Mouse (Mus musculus): Measurements from ENCODE around the gene Kif2a. TPM values are rescaled to one million over a fixed set of nuclear protein-coding genes. Genes with fewer than 3 reads are reported as not detected.

Kif2a gene
- polyA plus RNA-seq, 1 experiment from 2014 or later = 57.4 TPM

DNA sequence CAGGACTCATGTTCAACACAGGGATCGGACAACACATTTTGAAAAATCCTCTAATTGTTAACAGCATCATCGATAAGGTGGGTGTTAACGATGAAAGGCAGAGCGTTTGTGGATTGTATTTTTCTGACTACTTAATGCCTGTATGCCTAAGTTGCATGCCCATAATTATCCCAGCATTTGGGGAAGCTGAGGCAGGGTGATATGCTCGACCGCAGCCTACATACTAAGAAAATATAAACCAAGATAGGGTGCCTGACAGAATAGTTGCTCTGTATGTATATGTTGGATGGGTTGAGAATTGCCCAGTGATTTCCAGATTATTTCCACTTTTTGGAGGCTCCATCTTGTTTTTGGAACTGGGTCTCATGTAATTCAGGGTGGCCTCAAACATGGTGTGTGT lies 74.3 kb downstream of the Kif2a start:
- WGBS = 4% methylated on average over 6 of the region's 6 CpGs

DNA sequence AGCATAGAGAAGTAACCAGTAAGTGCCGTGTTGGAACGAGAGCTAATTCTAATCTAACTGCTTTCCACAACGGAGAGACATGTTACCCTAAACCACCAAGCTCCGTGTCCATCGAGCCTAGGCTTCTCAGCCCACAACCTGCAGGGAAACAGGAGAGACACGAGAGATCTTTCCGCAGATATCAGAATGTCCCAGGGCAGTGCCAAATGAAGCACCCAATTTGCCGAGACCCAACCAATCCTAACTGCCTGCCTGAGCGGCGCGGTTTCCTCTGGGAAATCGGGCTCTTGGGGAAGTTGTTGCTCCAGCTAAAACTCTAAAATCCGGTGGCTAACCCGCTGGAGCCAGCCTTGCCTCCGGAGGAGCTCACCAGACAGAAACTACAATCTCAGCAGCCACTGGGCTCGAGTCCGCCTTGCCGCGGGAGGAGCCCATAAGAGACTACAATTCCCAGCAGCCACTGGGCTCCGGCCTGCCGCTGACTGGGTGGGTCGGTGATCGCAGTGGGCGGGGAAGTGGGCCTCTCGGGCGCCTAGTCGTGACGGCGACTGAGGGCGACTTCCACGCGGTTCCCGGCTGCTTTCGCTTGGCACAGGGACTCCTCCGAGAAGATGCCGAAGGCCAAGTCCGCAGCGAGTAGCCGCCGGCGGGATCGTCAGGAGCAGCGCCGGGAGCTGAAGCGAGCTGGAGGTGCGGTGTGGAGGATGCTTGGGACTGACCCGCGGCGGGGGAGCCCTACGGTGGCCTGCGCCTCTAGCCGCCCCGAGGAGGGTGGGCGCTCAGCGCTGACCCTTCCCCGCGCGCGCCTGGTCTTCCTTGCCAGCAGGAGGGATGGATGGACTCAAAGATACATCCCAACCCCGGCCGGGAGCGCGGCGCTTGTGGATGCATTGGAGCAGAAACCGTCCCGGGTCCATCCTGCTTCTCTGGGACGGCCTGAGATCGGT lies 75.1 kb downstream of the Kif2a start, which contains the start of gene Dimt1:
Dimt1 (plus strand) TSS at position 534 of the 947 bp plus-strand sequence.
- H3K4me1 ChIP-seq (ENCODE audit: control insufficient read depth, insufficient read depth, low read length) = peaks cover 15% of the 10 kb centered on the region
- no peaks in the 10 kb centered on the region for H3K9me3 ChIP-seq (ENCODE audit: control insufficient read depth, low read length)
- WGBS = under 1% methylated on average over 66 of the region's 68 CpGs
- H3K9ac ChIP-seq (replicated peaks; ENCODE audit: low read depth, low read length) = peak within 1 kb of the TSS; percentile 77
- 0 out of 2 replicates have a peak, but pooled peaks cover 5% of the 10 kb centered on the region for H3K36me3 ChIP-seq (ENCODE audit: control insufficient read depth, insufficient read depth, low read length)
- ATAC-seq (ENCODE audit: low read depth) = peak; percentile 99
- H3K27ac ChIP-seq (ENCODE audit: low read depth, low read length) = peak within 1 kb of the TSS; percentile 82; the same call in 1 of the 2 replicates
- no peaks in the 10 kb centered on the region for H3K27me3 ChIP-seq (ENCODE audit: control insufficient read depth, insufficient read depth, low read length)
- peak within 1 kb of the TSS; percentile 74 for H3K4me3 ChIP-seq (ENCODE audit: low read depth, low read length)
- peak within 1 kb of the TSS; percentile 69 for H3K4me2 ChIP-seq (ENCODE audit: low read depth, low read length)

More for the DNA sequence above, 74.3 kb downstream of the Kif2a start:
- Histone ChIP-seq H3K9ac (replicated peaks; ENCODE audit: low read depth, low read length) (peak overlapping the region; percentile 77), H3K27ac (ENCODE audit: low read depth, low read length) (no peak overlapping the region), H3K4me3 (ENCODE audit: low read depth, low read length) (peak overlapping the region; percentile 74), H3K4me2 (ENCODE audit: low read depth, low read length) (peak overlapping the region; percentile 69), H3K27me3 (ENCODE audit: control insufficient read depth, insufficient read depth, low read length) (no peaks in the 10 kb centered on the region), H3K9me3 (ENCODE audit: control insufficient read depth, low read length) (no peaks in the 10 kb centered on the region), H3K36me3 (ENCODE audit: control insufficient read depth, insufficient read depth, low read length) (peaks cover 5% of the 10 kb centered on the region; the same call in 1 of the 2 replicates), H3K4me1 (ENCODE audit: control insufficient read depth, insufficient read depth, low read length) (peaks cover 15% of the 10 kb centered on the region)
- no peak for ATAC-seq (ENCODE audit: low read depth)

DNA sequence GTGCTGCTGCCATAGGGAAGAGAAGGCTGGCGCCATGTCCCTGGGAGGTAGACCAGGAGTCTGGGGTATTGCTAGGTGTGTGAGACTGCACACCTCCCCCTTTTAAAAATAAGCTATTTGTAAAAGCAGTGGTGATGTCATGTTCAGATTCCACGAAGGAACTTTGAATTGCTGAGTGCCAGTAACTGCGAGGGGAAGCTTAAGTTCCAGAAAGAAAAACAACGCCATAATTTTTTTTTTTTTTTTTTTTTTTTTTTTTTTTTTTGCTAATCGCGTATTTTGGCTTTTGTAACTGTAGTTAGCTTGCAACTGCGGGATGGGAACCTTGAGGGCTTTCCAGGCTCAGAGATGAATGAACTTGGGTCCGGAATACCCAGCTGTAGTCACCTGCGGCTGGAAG lies 76.4 kb downstream of the Kif2a start:
- Histone ChIP-seq H3K4me1 (ENCODE audit: control insufficient read depth, insufficient read depth, low read length) (peaks cover 15% of the 10 kb centered on the region), H3K27ac (ENCODE audit: low read depth, low read length) (no peak overlapping the region), H3K4me2 (ENCODE audit: low read depth, low read length) (no peak overlapping the region), H3K9me3 (ENCODE audit: control insufficient read depth, low read length) (no peaks in the 10 kb centered on the region), H3K9ac (replicated peaks; ENCODE audit: low read depth, low read length) (no peak overlapping the region), H3K4me3 (ENCODE audit: low read depth, low read length) (no peak overlapping the region), H3K36me3 (ENCODE audit: control insufficient read depth, insufficient read depth, low read length) (0 out of 2 replicates have a peak, but pooled peaks cover 1% of the 10 kb centered on the region), H3K27me3 (ENCODE audit: control insufficient read depth, insufficient read depth, low read length) (no peaks in the 10 kb centered on the region)
- WGBS = 88% methylated on average over 9 of the region's 9 CpGs
- ATAC-seq (ENCODE audit: low read depth) = no peak

DNA sequence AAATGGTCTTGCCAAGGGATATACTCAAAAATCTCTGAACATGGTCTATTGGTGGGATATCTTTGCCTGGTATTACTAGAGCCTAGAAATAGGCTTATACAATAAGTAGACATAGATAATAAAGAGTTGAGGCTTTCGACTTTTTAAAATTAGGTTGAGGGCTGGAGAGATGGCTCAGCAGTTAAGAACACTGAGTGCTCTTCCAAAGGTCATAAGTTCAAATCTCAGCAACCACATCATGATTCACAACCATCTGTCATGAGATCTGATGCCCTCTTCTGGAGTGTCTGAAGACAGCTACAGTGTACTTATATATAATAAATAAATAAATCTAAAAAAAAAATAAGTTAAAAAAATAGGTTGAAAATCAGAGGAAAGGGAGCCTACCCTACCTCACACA lies 79.2 kb downstream of the Kif2a start:
- Histone ChIP-seq H3K4me1 (ENCODE audit: control insufficient read depth, insufficient read depth, low read length) (peaks cover 2% of the 10 kb centered on the region; the same call in 1 of the 2 replicates), H3K9ac (replicated peaks; ENCODE audit: low read depth, low read length) (no peak overlapping the region), H3K27me3 (ENCODE audit: control insufficient read depth, insufficient read depth, low read length) (no peaks in the 10 kb centered on the region), H3K4me3 (ENCODE audit: low read depth, low read length) (no peak overlapping the region), H3K27ac (ENCODE audit: low read depth, low read length) (no peak overlapping the region), H3K9me3 (ENCODE audit: control insufficient read depth, low read length) (no peaks in the 10 kb centered on the region), H3K4me2 (ENCODE audit: low read depth, low read length) (no peak overlapping the region), H3K36me3 (ENCODE audit: control insufficient read depth, insufficient read depth, low read length) (no peaks in the 10 kb centered on the region)
- no peak for ATAC-seq (ENCODE audit: low read depth)
- 93% methylated on average over 1 of the region's 1 CpGs for WGBS

DNA sequence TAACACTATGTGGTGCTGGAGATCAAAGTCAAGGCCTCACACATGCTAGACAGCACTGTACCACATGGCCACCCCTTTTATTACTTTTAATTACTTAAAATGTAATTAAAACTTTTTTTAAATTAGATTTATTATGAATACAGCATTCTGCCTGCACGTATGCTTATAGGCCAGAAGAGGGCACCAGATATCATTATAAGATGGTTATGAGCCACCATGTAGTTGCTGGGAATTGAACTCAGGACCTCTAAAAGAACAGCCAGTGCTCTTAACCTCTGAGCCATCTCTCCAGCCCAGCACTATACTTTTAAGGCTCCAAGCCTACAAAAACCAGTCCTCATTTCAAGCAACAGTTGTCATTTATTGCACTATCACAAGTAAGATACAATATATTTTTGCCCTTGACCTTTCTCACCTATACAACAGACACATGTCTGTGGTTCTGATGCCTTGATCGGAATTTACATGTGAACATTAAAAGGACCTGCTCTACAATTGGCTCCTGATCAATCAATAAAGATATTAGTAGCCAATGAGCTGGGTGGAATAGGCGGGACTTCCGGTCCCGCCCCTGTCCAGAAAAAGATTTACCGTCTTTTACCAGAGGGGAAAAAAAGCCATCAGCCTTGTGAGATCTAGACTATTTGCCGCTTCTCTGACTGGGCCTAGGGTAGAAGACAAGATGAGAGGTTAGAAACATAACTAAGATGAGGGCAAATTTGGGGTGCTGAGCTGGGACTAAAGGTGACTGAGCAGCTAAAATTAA lies 80.5 kb downstream of the Kif2a start:
- Histone ChIP-seq H3K4me3 (ENCODE audit: low read depth, low read length) (no peak overlapping the region), H3K27me3 (ENCODE audit: control insufficient read depth, insufficient read depth, low read length) (no peaks in the 10 kb centered on the region), H3K9ac (replicated peaks; ENCODE audit: low read depth, low read length) (no peak overlapping the region), H3K9me3 (ENCODE audit: control insufficient read depth, low read length) (no peaks in the 10 kb centered on the region), H3K4me2 (ENCODE audit: low read depth, low read length) (no peak overlapping the region), H3K4me1 (ENCODE audit: control insufficient read depth, insufficient read depth, low read length) (no peaks in the 10 kb centered on the region), H3K36me3 (ENCODE audit: control insufficient read depth, insufficient read depth, low read length) (no peaks in the 10 kb centered on the region), H3K27ac (ENCODE audit: low read depth, low read length) (no peak overlapping the region)
- no peak for ATAC-seq (ENCODE audit: low read depth)
- WGBS = 29% methylated on average over 7 of the region's 7 CpGs

DNA sequence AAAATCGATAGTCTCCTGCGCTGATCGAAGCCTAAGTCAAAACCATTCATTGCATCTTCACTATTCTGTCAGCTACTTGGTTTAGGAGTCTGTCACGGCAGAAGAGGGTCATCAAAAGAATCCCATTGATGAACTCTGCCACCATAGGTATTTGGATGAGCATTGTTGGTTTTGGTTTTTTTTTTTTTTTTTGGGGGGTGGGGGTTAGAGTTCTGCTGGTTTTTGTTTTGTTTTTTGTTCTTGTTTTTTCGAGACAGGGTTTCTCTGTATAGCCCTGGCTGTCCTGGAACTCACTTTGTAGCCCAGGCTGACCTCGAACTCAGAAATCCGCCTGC lies 84.8 kb downstream of the Kif2a start:
- H3K27ac ChIP-seq (ENCODE audit: low read depth, low read length) = no peak overlapping the region; the same call in 1 of the 2 replicates
- ATAC-seq (ENCODE audit: low read depth) = peak; percentile 7; the same call in 1 of the 2 replicates

DNA sequence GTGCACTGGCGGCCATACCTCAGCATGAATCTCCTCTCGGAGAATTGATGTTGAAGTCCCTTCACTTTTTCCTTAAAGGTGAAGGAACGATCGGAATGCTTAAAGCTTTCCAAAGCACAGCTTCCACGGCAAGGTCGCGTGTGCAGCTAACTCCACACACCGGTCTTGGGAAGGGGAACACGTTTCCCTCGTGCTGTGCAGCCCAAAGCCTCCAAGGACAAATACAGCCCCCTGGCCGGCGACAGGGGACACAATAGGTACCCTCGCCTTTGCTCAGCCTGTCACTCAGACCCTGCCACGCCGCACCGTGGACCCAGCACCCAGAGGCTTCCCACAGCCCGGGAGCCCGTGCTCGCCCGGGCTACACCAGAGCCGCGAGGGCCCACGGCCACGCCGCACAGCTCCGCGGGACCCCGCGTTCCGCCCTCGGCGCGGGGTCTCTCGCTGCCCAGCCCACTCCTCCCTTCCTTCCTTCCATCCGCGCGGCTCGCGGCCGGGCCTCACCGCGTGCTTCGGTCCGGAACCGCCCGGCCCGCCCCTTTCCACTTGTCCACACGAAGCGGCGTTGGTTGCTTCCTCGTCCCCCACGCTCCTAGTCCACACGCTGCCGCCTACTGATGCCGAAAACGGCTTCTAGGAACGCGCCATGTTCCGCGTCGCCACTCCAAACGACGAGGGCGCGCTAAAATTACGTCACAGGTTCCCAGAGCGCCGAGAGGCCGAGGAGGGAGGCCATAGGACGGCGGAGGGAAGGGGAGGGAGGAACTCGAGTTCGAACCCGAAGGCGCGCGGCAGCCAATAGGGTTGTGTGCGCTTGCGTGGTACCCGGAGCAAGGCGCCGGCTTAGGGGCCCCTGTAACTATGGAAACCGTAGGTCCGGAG lies 85.4 kb downstream of the Kif2a start, which contains the start of gene Ipo11:
Ipo11 (minus strand) TSS at position 703 of the 882 bp plus-strand sequence.
- Histone ChIP-seq H3K36me3 (ENCODE audit: control insufficient read depth, insufficient read depth, low read length) (no peaks in the 10 kb centered on the region), H3K4me1 (ENCODE audit: control insufficient read depth, insufficient read depth, low read length) (0 out of 2 replicates have a peak, but pooled peaks cover 5% of the 10 kb centered on the region), H3K4me3 (ENCODE audit: low read depth, low read length) (peak within 1 kb of the TSS; percentile 60), H3K27me3 (ENCODE audit: control insufficient read depth, insufficient read depth, low read length) (no peaks in the 10 kb centered on the region), H3K9me3 (ENCODE audit: control insufficient read depth, low read length) (no peaks in the 10 kb centered on the region), H3K9ac (replicated peaks; ENCODE audit: low read depth, low read length) (peak within 1 kb of the TSS; percentile 75), H3K4me2 (ENCODE audit: low read depth, low read length) (peak within 1 kb of the TSS; percentile 61), H3K27ac (ENCODE audit: low read depth, low read length) (peak within 1 kb of the TSS; percentile 61)
- peak; percentile 98 for ATAC-seq (ENCODE audit: low read depth)
- WGBS = under 1% methylated on average over 82 of the region's 84 CpGs

More for the DNA sequence above, 84.8 kb downstream of the Kif2a start:
- H3K27me3 ChIP-seq (ENCODE audit: control insufficient read depth, insufficient read depth, low read length) = no peaks in the 10 kb centered on the region
- no peaks in the 10 kb centered on the region for H3K36me3 ChIP-seq (ENCODE audit: control insufficient read depth, insufficient read depth, low read length)
- 0 out of 2 replicates have a peak overlapping the region, but pooled peaks have one; percentile 75 for H3K9ac ChIP-seq (replicated peaks; ENCODE audit: low read depth, low read length)
- H3K4me3 ChIP-seq (ENCODE audit: low read depth, low read length) = peak overlapping the region; percentile 60
- 0 out of 2 replicates have a peak, but pooled peaks cover 5% of the 10 kb centered on the region for H3K4me1 ChIP-seq (ENCODE audit: control insufficient read depth, insufficient read depth, low read length)
- H3K9me3 ChIP-seq (ENCODE audit: control insufficient read depth, low read length) = no peaks in the 10 kb centered on the region
- peak overlapping the region; percentile 61 for H3K4me2 ChIP-seq (ENCODE audit: low read depth, low read length)
- WGBS = 26% methylated on average over 7 of the region's 7 CpGs

DNA sequence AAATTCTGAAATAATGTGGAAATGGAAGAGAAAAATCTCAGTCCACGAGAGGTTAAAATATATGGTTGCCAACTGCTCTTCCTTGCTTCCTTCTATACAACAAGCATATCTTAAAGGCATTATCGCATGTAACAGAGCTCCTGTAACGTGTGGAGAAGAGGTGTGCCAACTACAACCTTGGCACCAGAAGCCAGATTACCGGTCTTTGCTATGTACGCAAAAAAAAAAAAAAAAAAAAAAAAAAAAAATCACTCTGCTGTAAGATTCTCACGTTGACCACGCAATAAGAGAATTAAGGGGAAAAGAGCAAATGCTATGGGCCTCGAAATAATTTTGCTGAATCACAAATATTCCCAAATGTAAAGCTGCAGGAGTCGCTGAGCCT lies 86.1 kb downstream of the Kif2a start:
- H3K36me3 ChIP-seq (ENCODE audit: control insufficient read depth, insufficient read depth, low read length) = no peaks in the 10 kb centered on the region
- peak overlapping the region; percentile 60 for H3K4me3 ChIP-seq (ENCODE audit: low read depth, low read length)
- WGBS = 7% methylated on average over 9 of the region's 9 CpGs
- 0 out of 2 replicates have a peak, but pooled peaks cover 5% of the 10 kb centered on the region for H3K4me1 ChIP-seq (ENCODE audit: control insufficient read depth, insufficient read depth, low read length)
- H3K27ac ChIP-seq (ENCODE audit: low read depth, low read length) = peak overlapping the region; percentile 61; the same call in 1 of the 2 replicates
- ATAC-seq (ENCODE audit: low read depth) = no peak
- H3K9me3 ChIP-seq (ENCODE audit: control insufficient read depth, low read length) = no peaks in the 10 kb centered on the region
- H3K27me3 ChIP-seq (ENCODE audit: control insufficient read depth, insufficient read depth, low read length) = no peaks in the 10 kb centered on the region
- H3K9ac ChIP-seq (replicated peaks; ENCODE audit: low read depth, low read length) = peak overlapping the region; percentile 75
- peak overlapping the region; percentile 61 for H3K4me2 ChIP-seq (ENCODE audit: low read depth, low read length)
